In genomic region chr14:116911768-116912167, GRCm38 (mm10) we compare ENCODE assay signal across 15 mouse cellular contexts. TPM values are rescaled to one million over a fixed set of nuclear protein-coding genes. Genes with fewer than 3 reads are reported as not detected.
A peak's percentile ranks its signal among the peaks of the same experiment; 100 is the strongest.
DNase-seq lines count a peak whose midpoint lies in the region.
"Had no signal": no experiment of that assay in that cellular context is flagged by ENCODE, and none has a peak within 500 bp of the region (broad histone marks: within the 10 kb centered on the region; RNA-seq: fewer than 3 reads in every experiment).

No protein-coding gene starts in this region.

- DNase-seq in 3T3-L1 (ENCODE audit: low read depth, low spot score) (peak; percentile 72), NIH3T3 (ENCODE audit: low read depth) (peak; percentile 31)
- no peak for DNase-seq in kidney, postnatal 36 days
- no peak for DNase-seq in heart, adult 18-20 months
- DNase-seq in yolk sac, embryonic 10.5 days (ENCODE audit: low spot score) = no peak
- DNase-seq: adrenal gland, adult 8-10 months; adrenal gland, postnatal 14 days; adrenal gland, postnatal 36 days; cerebellum, adult 11-12 months; cerebellum, adult 2 months; cerebellum, adult 9-10 months; cerebellum, postnatal 10 days; cerebellum, postnatal 25 days; forebrain, postnatal 0 days had no signal

RNA-seq across cellular contexts. Expression of gene Gpc6, which starts 13.3 kb away (rescaled TPM):
- total RNA-seq in heart, adult 18-20 months (2021) = 10 to 100 TPM in 1 of 2 experiments, 1 to 10 TPM in 1; 9.7 to 10.5 TPM
- total RNA-seq: MEL had no signal

Comparison
In these comparisons a context has a peak if more than half of its experiments do, and no peak if none do; other contexts are left out.
1. DNase-seq: peak in 3T3-L1 (single experiment) and NIH3T3 (single experiment); none in kidney, postnatal 36 days (0 of 2), heart, adult 18-20 months (0 of 2) and yolk sac, embryonic 10.5 days (single experiment).